10 mouse cellular contexts compared by ENCODE assay signal in genomic region chr6:17177153-17177552, GRCm38 (mm10).
DNase-seq lines count a peak whose midpoint lies in the region; ATAC-seq and TF ChIP-seq lines count a peak whose summit lies in the region.
"Had no signal": no experiment of that assay in that cellular context is flagged by ENCODE, and none has a peak within 500 bp of the region (broad histone marks: within the 10 kb centered on the region; RNA-seq: fewer than 3 reads in every experiment).

No protein-coding gene starts in this region.

- H3K27ac ChIP-seq in heart, postnatal 0 days (ENCODE audit: low read depth): peak overlapping the region; percentile 77
- no peak overlapping the region for H3K27ac ChIP-seq in neural tube, embryonic 15.5 days (replicated peaks)
- H3K27ac ChIP-seq in forebrain, embryonic 16.5 days (ENCODE audit: low read length): no peak overlapping the region
- H3K27ac ChIP-seq: hindbrain, embryonic 15.5 days had no signal

- no peak for TF ChIP-seq CTCF in heart, postnatal 0 days (IDR thresholded peaks at IDR 0.05; ENCODE audit: low read depth)

- no peaks in the 10 kb centered on the region for H3K9me3 ChIP-seq in heart, postnatal 0 days (replicated peaks; ENCODE audit: control insufficient read depth, low read length)
- no peaks in the 10 kb centered on the region for H3K9me3 ChIP-seq in neural tube, embryonic 15.5 days (replicated peaks)
- no peaks in the 10 kb centered on the region for H3K9me3 ChIP-seq in forebrain, embryonic 16.5 days (ENCODE audit: control insufficient read depth, low read length)
- H3K9me3 ChIP-seq: hindbrain, embryonic 15.5 days had no signal

- H3K4me2 ChIP-seq in heart, postnatal 0 days (ENCODE audit: low read depth, low read length): no peak overlapping the region
- H3K4me2 ChIP-seq in neural tube, embryonic 15.5 days: no peak overlapping the region
- H3K4me2 ChIP-seq in forebrain, embryonic 16.5 days (ENCODE audit: low read length): no peak overlapping the region
- H3K4me2 ChIP-seq: hindbrain, embryonic 15.5 days; midbrain, embryonic 11.5 days had no signal

- no peaks in the 10 kb centered on the region for H3K27me3 ChIP-seq in heart, postnatal 0 days (ENCODE audit: control insufficient read depth, insufficient read depth, low read length)
- no peaks in the 10 kb centered on the region for H3K27me3 ChIP-seq in neural tube, embryonic 15.5 days (replicated peaks)
- no peaks in the 10 kb centered on the region for H3K27me3 ChIP-seq in forebrain, embryonic 16.5 days (replicated peaks; ENCODE audit: control insufficient read depth, insufficient read depth, low read length)
- H3K27me3 ChIP-seq: hindbrain, embryonic 15.5 days had no signal

- peak; percentile 80; the same call in 1 of the 2 replicates for TF ChIP-seq EP300 in heart, postnatal 0 days (IDR thresholded peaks at IDR 0.05; ENCODE audit: low read depth)

- H3K9ac ChIP-seq in heart, postnatal 0 days (replicated peaks; ENCODE audit: low read depth, low read length): no peak overlapping the region
- H3K9ac ChIP-seq in neural tube, embryonic 15.5 days (replicated peaks): no peak overlapping the region
- H3K9ac ChIP-seq in forebrain, embryonic 16.5 days (replicated peaks; ENCODE audit: low read depth, low read length): no peak overlapping the region
- H3K9ac ChIP-seq: hindbrain, embryonic 15.5 days had no signal

- no peaks in the 10 kb centered on the region for H3K36me3 ChIP-seq in heart, postnatal 0 days (replicated peaks; ENCODE audit: control insufficient read depth, insufficient read depth, low read length)
- no peaks in the 10 kb centered on the region for H3K36me3 ChIP-seq in neural tube, embryonic 15.5 days
- H3K36me3 ChIP-seq in forebrain, embryonic 16.5 days (ENCODE audit: control insufficient read depth, insufficient read depth): no peaks in the 10 kb centered on the region
- H3K36me3 ChIP-seq: hindbrain, embryonic 15.5 days had no signal

- H3K4me3 ChIP-seq in heart, postnatal 0 days (ENCODE audit: low read depth, low read length): no peak overlapping the region
- H3K4me3 ChIP-seq in neural tube, embryonic 15.5 days (replicated peaks): no peak overlapping the region
- no peak overlapping the region for H3K4me3 ChIP-seq in forebrain, embryonic 16.5 days (replicated peaks; ENCODE audit: low read length)
- H3K4me3 ChIP-seq: hindbrain, embryonic 15.5 days had no signal

- peak; percentile 38 for DNase-seq in adrenal gland, adult 8-10 months
- DNase-seq in adrenal gland, postnatal 14 days: peak; percentile 51
- peak; percentile 42 for DNase-seq in heart, postnatal 0 days (ENCODE audit: low spot score)
- peak; percentile 62 to 73 for DNase-seq in lung, adult 18-20 months
- no peak for DNase-seq in urinary bladder, postnatal 25 days (ENCODE audit: low spot score)
- DNase-seq: thymus, adult 18-20 months had no signal

- 24% methylated on average over 7 of the region's 7 CpGs for WGBS in heart, postnatal 0 days
- 67% methylated on average over 7 of the region's 7 CpGs for WGBS in neural tube, embryonic 15.5 days
- WGBS in forebrain, embryonic 16.5 days: 75% methylated on average over 7 of the region's 7 CpGs

- peaks cover 13% of the 10 kb centered on the region for H3K4me1 ChIP-seq in heart, postnatal 0 days (ENCODE audit: control insufficient read depth, insufficient read depth)
- no peaks in the 10 kb centered on the region for H3K4me1 ChIP-seq in neural tube, embryonic 15.5 days
- no peaks in the 10 kb centered on the region for H3K4me1 ChIP-seq in forebrain, embryonic 16.5 days (replicated peaks; ENCODE audit: control insufficient read depth, insufficient read depth, low read length)

- ATAC-seq in heart, postnatal 0 days (ENCODE audit: insufficient read depth, low read depth): peak; percentile 64
- ATAC-seq in neural tube, embryonic 15.5 days (ENCODE audit: low FRiP score): no peak
- ATAC-seq in forebrain, embryonic 16.5 days: no peak
